Mouse (Mus musculus) urinary bladder, postnatal 36 days (tissue): Measurements from ENCODE around the gene Hjurp.
"Not testable (repeated sequence)": the region's sequence is repeated elsewhere in the genome, so short reads cannot be mapped to it uniquely, and the experiment has no call there.

Experiments
- DNase-seq, 2 experiments: peaks; one replicate each; pipeline ENCODE4 v3.0.0; 2022; ENCODE audit warnings: low spot score in 2 of 2, mixed read lengths in 1 of 2

The Hjurp gene

DNA sequence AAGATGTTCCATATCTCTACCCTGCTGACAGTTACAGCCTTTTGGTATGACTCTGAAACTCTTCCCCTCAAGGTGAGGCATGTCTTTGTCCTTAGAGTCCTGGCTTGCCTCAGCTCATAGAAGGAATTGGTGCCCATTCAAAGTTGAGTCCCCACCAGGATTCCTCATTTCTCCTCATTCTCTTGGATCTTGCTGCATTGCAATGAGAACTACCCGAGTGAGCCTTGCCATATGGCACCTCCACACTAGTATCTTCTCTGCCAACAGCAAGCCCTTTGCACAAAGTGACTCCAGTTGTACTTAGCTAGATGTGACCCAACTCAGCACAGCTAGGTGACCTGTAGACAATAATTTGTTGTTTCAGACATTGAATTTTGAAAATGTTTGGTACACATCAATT lies 53.8 kb downstream of the Hjurp start:
- no peak for DNase-seq

DNA sequence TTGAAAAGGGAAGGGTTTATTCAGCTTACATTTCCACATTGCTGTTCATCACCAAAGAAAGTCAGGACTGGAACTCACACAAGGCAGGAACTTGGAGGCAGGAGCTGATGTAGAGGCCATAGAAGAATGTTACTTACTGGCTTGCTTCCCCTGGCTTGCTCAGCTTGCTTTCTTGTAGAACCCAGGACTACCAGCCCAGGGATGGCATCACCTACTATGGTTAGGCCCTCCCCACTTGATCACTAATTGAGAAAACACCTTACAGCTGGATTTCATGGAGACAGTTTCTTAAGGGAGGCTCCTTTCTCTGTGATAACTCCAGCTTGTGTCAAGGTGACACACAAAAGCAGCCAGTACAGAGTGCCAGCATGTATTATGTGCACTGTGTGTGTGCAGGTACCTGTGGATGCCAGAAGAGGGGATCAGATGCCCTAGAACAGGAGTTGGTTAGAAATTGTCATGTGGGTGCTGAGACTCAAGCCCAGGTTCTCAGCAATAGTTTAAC lies 54.4 kb downstream of the Hjurp start:
- not testable (repeated sequence) for DNase-seq

DNA sequence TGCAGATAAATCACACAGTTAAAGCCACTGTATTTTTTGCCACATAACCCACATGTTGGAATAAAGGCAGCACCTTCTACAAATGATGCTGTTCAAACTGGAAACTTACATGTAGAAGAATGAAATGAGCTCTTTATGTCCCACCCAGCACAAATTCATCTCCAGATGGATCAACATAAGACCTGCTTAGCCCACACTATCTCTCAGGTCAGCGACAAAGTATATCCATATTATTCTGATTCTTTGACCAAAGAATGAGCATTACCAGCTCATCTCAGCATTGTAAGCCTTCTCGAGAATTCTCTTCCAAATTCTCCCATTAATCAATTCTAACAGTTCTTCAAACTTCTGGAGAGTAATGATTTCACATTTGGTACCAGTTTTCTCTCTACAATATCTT lies 55.2 kb downstream of the Hjurp start:
- no peak for DNase-seq

DNA sequence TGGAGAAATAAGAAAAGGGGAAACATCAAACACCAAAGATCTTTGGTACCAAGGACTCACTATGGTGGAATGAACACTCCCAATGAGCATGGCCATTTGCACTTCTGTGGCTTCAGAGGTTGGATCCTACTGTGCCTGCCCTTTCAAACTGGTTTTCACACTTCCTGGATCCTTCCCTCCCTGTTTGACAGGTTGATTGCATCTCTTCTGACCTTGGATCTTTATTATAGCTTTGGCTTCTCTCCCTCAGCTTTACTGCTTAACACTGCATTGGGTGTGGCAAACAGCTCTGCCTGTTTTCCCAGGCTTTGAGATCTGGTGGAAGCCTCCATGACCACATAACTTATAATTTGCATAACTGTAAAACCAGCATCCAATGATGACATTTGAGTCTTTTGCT lies 57.1 kb downstream of the Hjurp start:
- DNase-seq: no peak

DNA sequence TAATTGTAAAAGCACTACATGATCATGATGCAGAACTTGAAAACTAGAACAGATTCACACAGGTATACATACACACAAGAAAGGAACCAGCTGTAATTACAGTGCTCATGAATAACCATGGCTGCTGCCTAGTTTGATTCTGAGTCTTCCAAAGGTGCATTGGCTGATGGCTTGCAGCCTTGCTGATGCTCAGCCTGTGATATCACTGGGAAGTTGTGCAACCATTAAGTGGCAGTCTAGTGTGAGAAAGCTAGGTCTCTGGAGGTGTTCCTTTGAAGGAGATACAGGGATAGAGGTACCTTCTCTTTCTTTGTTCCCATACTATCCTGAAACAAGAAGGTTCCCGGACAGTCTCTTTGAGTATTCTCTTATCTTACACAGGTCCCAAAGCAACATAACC lies 58.4 kb downstream of the Hjurp start:
- DNase-seq: no peak

DNA sequence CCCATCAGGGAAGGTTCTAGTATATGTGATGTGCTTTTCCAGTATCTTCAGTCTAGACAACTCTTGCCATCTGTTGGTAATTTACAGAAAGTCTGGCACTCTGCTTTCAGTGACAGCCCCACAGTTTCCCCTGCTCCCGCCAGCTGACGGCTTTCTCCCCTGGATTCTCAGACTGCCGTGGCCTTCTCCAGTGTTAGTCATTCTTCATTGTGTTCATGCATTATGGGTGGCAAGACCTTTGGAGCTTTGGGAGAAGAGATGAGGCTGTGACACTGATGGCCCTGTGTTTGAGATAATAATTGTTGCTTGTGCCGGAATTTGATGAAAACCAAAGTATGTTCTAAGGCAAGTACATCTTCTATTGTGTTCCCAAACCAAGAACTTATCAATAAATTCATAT lies 58.8 kb downstream of the Hjurp start:
- no peak for DNase-seq

DNA sequence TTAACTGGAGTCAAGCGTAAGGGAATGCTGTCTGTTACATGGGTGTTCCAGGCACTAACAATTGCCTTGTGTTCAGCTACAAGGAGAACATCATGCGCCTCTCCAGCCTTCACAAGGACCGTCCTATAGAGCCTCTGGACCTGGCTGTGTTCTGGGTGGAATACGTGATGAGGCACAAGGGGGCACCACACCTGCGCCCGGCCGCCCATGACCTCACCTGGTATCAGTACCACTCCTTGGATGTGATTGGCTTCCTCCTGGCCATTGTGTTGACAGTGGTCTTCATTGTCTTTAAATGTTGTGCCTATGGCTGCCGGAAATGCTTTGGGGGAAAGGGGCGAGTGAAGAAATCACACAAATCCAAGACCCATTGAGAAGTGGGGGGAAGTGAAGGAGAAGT lies 59.4 kb downstream of the Hjurp start:
- DNase-seq: no peak

DNA sequence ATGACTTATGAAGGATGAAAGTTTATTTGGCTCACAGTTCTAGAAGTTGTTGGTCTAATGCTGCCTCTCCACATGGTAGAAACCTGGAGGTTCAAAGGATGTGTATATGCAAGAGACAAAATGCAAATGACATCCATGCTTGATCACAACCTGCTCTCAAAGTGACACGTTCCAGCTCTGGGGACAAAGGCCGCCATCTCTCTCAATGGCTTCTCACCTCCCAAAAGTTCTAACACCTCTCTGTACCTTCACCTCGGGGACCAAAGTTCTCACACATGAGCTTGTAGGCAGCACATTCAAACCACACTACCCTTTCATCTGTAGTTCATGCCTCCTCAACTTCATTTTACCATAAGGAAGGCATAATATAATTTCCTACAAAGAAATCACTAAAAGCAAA lies 59.9 kb downstream of the Hjurp start:
- no peak for DNase-seq

DNA sequence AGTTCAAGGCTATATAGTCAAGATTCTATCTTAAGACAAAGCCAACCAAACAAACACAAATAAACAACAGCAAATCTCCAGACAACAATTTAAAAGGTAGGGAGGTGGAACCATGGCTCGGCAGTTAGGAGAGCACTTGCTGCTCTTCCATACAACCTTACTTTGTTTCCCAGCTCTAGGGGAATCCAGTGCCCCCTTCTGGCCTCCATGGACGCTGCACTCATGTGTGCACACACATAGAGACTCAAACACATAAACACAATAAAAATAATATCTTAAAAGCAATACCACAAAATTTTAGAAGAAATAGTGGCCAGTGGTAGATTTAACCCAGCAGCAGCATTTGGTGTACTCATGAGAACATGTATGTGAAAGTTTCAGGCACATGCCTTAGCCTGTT lies 60.3 kb downstream of the Hjurp start:
- no peak for DNase-seq

DNA sequence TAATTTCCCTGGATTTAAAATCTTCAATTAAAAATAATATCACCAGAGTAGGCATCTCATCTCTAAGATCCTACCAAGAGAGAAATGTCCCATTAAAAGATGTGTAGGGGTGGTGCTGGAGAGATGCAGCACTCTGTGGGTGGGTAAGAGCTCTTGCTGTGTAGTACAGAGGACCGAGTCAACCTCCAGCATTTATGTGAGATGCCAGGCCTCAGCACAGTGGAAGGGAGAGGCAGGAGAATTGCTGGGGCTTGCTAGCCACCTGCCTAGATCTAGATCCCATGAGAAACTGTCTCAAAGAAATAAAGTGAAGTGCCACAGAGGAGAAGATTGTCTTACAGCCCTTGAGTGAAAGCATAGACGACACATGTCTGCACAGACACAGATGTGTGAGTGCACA lies 60.9 kb downstream of the Hjurp start:
- no peak for DNase-seq

DNA sequence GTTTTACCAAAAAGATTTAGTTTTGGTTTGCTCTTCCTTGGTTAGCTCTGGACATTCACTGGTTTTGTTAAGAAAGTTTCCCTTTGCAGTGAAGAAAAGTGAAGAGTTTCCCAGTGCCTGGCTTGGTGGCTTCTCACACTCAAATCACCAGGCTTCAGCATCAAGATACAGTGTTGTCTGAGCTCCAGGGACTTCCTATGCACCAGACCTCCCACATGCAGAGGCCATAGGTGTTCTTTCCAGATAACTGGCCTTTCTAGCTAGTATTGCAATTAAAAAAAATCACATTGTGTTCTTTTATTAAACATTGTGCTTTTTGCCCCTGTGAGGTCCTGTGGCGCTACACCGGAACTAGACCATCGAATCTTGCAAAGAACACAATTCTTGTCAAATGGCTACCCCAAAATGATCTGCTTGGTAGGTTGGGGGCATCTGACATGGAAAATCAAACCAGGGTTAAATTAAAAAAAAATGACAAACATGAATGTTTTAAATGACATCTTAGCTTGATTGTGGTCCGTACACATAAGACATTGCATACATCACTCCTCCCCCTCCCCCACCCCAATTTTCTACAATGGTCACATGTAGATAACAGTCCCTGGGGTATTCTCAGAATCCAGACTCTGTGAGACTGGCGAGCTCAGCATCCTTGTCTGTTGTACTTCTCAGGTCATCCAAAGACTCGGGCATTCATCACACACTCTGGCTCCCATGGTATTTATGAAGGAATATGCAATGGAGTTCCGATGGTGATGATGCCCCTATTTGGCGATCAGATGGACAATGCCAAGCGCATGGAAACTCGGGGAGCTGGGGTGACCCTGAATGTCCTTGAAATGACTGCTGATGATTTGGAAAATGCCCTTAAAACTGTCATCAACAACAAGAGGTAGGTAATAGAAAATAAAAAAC lies 61.7 kb downstream of the Hjurp start:
- DNase-seq: no peak

DNA sequence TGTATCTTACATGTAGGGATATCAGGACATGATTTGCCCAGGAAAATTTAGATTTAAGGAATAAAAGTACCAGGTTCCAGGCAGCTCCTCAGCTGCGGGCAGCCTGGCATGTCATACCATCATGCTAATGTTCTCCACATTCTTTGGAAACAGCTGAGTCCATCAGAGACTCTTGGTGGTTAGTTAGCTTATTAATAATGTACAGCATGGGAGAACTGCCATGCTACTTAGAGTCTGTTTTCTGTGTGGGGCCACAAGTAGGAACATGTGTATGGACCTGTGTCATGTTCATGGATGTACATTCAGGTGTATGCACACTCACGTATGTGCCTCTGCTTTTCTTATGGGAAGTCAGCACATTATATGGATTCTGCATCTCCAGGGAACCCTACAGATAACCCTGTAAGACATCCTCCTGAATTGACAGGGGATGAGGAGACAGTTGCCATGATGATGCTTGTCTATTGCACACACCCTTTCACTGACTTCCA lies 62.9 kb downstream of the Hjurp start:
- DNase-seq: no peak

DNA sequence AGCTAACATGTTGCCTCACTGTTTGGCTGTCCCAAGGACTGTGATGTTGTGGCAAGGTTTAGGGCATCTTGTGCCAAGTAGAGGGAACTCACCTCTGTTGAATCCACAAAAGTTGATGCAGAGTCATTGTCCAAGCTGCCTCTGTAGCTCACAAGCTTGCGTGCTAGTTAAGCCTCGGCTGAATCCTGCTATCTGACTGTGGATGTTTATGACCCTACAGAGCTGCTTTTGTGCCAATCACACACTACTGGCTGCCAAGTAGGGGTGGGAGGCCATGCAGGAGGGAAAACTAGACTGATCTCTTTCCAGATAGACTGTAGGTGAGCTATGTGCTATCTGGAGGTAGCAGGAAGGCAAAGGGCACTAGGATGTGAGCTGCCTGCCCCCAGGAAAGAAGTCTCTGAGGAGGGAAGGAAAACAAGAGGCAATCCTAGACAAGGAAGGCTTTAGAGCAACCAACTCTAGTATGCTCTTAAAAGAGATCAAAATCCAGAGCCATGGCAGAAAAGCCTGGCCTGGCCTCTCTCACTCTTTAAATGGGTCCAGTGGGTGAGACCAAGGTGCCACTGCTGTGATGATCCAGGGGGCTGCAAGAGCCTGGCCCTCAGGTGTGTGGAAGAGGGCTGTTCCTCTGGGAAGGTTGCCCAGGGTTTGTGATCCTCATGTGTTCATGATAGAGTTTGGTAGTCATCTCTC lies 63.5 kb downstream of the Hjurp start:
- DNase-seq: no peak

DNA sequence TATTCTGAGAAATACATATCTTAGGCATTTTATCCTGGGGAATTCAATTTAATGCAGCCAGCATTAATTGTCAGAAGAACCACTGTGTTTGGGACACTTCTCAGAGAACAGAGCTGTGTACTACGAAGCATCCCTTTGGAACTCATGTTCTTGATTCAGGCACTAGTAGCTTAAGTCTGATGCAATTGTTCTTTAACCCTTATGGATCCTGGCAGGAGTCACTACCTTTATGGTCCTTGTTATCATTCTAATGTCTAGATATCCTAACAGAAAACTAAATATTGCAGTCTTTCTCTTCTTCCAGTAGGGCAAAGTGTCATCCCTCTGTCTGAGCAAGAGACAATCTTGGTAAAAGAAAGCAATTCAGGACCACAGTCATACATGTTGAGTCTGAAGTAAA lies 64.4 kb downstream of the Hjurp start:
- DNase-seq: no peak
